9 mouse cellular contexts compared by ENCODE assay signal in genomic region chr17:5007156-5007658, GRCm38 (mm10). TPM values are rescaled to one million over a fixed set of nuclear protein-coding genes. Genes with fewer than 3 reads are reported as not detected.
A peak's percentile ranks its signal among the peaks of the same experiment; 100 is the strongest.
DNase-seq lines count a peak whose midpoint lies in the region; ATAC-seq and TF ChIP-seq lines count a peak whose summit lies in the region.
"Had no signal": no experiment of that assay in that cellular context is flagged by ENCODE, and none has a peak within 500 bp of the region (broad histone marks: within the 10 kb centered on the region; RNA-seq: fewer than 3 reads in every experiment).

No protein-coding gene starts in this region.

- peak; percentile 75 for DNase-seq in liver, adult 2 months (ENCODE audit: extremely low read depth, low read depth, low spot score)
- peak; percentile 83 for DNase-seq in kidney, adult 2 months
- DNase-seq in ovary, postnatal 36 days (ENCODE audit: low spot score), result no peak
- DNase-seq in ovary, postnatal 14 days (ENCODE audit: low spot score), result no peak

- no peak for TF ChIP-seq POLR2A in liver, adult 2 months (IDR thresholded peaks at IDR 0.05; ENCODE audit: extremely low read depth, insufficient read depth, low read length)
- TF ChIP-seq POLR2A in kidney, adult 2 months (IDR thresholded peaks at IDR 0.05; ENCODE audit: low read depth, low read length), result no peak

- H3K4me1 ChIP-seq in liver, adult 2 months (ENCODE audit: control insufficient read depth, insufficient read depth, low read length), result peaks cover 40% of the 10 kb centered on the region
- H3K4me1 ChIP-seq in liver, embryonic 12.5 days, result peaks cover 87% of the 10 kb centered on the region
- peaks cover 72% of the 10 kb centered on the region for H3K4me1 ChIP-seq in kidney, adult 2 months (ENCODE audit: control insufficient read depth, insufficient read depth, low read length)
- H3K4me1 ChIP-seq in stomach, embryonic 16.5 days (ENCODE audit: control insufficient read depth, insufficient read depth, low read length), result peaks cover 70% of the 10 kb centered on the region

- TF ChIP-seq CTCF in liver, adult 2 months (IDR thresholded peaks at IDR 0.05; ENCODE audit: low read depth, low read length), result no peak
- TF ChIP-seq CTCF in kidney, adult 2 months (conservative IDR thresholded peaks at IDR 0.05; ENCODE audit: insufficient read depth, insufficient read length, low read depth, low read length), result no peak

- H3K9me3 ChIP-seq in liver, embryonic 12.5 days (replicated peaks), result no peaks in the 10 kb centered on the region
- H3K9me3 ChIP-seq in stomach, embryonic 16.5 days (replicated peaks; ENCODE audit: control insufficient read depth, low read length), result no peaks in the 10 kb centered on the region
- H3K9me3 ChIP-seq: megakaryocyte, embryonic 14.5 days had no signal

- peaks cover 67% of the 10 kb centered on the region for H3K79me2 ChIP-seq in liver, adult 2 months (ENCODE audit: control insufficient read depth, insufficient read depth, low read length)

- ATAC-seq in liver, embryonic 12.5 days, result no peak
- ATAC-seq in granulocyte monocyte progenitor cell, adult 5-6 weeks (replicated peaks; ENCODE audit: poor library complexity, severe bottlenecking), result peak; percentile 9; the same call in 1 of the 2 replicates
- ATAC-seq in megakaryocyte progenitor cell, adult 5-6 weeks (replicated peaks; ENCODE audit: poor library complexity), result peak; percentile 73
- 0 out of 2 replicates have a peak, but pooled peaks have one; percentile 48 for ATAC-seq in stomach, embryonic 16.5 days (ENCODE audit: insufficient read depth, low FRiP score)

- no peak overlapping the region for H3K9ac ChIP-seq in liver, adult 2 months (ENCODE audit: low read depth, low read length)
- no peak overlapping the region for H3K9ac ChIP-seq in liver, embryonic 12.5 days
- H3K9ac ChIP-seq in stomach, embryonic 16.5 days (ENCODE audit: low read length), result 0 out of 2 replicates have a peak overlapping the region, but pooled peaks have one; percentile 14

- H3K4me2 ChIP-seq in liver, embryonic 12.5 days, result no peak overlapping the region
- H3K4me2 ChIP-seq in stomach, embryonic 16.5 days (ENCODE audit: low read depth, low read length), result peak overlapping the region; percentile 26

- WGBS in liver, adult 2 months, result 53% methylated on average over 15 of the region's 15 CpGs
- WGBS in liver, embryonic 12.5 days (ENCODE audit: insufficient replicate concordance), result 72% methylated on average over 15 of the region's 15 CpGs
- WGBS in kidney, adult 2 months, result 8% methylated on average over 15 of the region's 15 CpGs
- WGBS in stomach, embryonic 16.5 days, result 23% methylated on average over 15 of the region's 15 CpGs

- H3K27ac ChIP-seq in liver, adult 2 months (replicated peaks; ENCODE audit: insufficient read depth, low read depth, low read length), result no peak overlapping the region
- H3K27ac ChIP-seq in liver, embryonic 12.5 days, result no peak overlapping the region
- H3K27ac ChIP-seq in kidney, adult 2 months (ENCODE audit: insufficient read depth, low read depth, low read length), result 0 out of 2 replicates have a peak overlapping the region, but pooled peaks have one; percentile 32
- H3K27ac ChIP-seq in stomach, embryonic 16.5 days (ENCODE audit: low read length), result no peak overlapping the region

- H3K4me3 ChIP-seq in liver, adult 2 months (ENCODE audit: insufficient read depth, low read depth, low read length), result no peak overlapping the region
- no peak overlapping the region for H3K4me3 ChIP-seq in liver, embryonic 12.5 days
- no peak overlapping the region for H3K4me3 ChIP-seq in kidney, adult 2 months (ENCODE audit: insufficient read depth, low read depth, low read length)
- 0 out of 2 replicates have a peak overlapping the region, but pooled peaks have one; percentile 2 for H3K4me3 ChIP-seq in stomach, embryonic 16.5 days (replicated peaks; ENCODE audit: low read length)
- H3K4me3 ChIP-seq: megakaryocyte, embryonic 14.5 days had no signal

- no peaks in the 10 kb centered on the region for H3K27me3 ChIP-seq in liver, adult 2 months (ENCODE audit: control insufficient read depth, insufficient read depth, low read length)
- no peaks in the 10 kb centered on the region for H3K27me3 ChIP-seq in liver, embryonic 12.5 days (replicated peaks)
- no peaks in the 10 kb centered on the region for H3K27me3 ChIP-seq in kidney, adult 2 months (replicated peaks; ENCODE audit: control insufficient read depth, insufficient read depth, low read length)
- no peaks in the 10 kb centered on the region for H3K27me3 ChIP-seq in stomach, embryonic 16.5 days (ENCODE audit: control insufficient read depth, insufficient read depth, low read length)
- H3K27me3 ChIP-seq: megakaryocyte, embryonic 14.5 days had no signal

- no peaks in the 10 kb centered on the region for H3K36me3 ChIP-seq in liver, adult 2 months (ENCODE audit: control insufficient read depth, insufficient read depth, low read length)
- H3K36me3 ChIP-seq in liver, embryonic 12.5 days, result no peaks in the 10 kb centered on the region
- no peaks in the 10 kb centered on the region for H3K36me3 ChIP-seq in kidney, adult 2 months (ENCODE audit: control insufficient read depth, insufficient read depth, low read length)
- H3K36me3 ChIP-seq in stomach, embryonic 16.5 days (ENCODE audit: control insufficient read depth, insufficient read depth, low read length), result no peaks in the 10 kb centered on the region

RNA-seq across cellular contexts. Expression of gene Arid1b, which starts 13.1 kb away (rescaled TPM):
- total RNA-seq in liver, adult 2 months (2014; rRNA removed), result 9.7 and 12.5 TPM in 2 replicates
- polyA plus RNA-seq in liver, adult 2 months (2012; rRNA removed), result 11.7 and 12.1 TPM in 2 replicates
- 5.5 and 5.9 TPM in 2 replicates for polyA plus RNA-seq in liver, embryonic 12.5 days (2016; fragmentation: Nextera tagmentation; extraction: Ambion mirVana)
- 39.2 and 51.1 TPM in 2 replicates for total RNA-seq in granulocyte monocyte progenitor cell, adult 5-6 weeks (2014; fragmentation: Nextera tagmentation)
- 24.1 and 29.4 TPM in 2 replicates for total RNA-seq in granulocyte monocyte progenitor cell, adult 5-6 weeks (2017)
- polyA plus RNA-seq in kidney, adult 2 months (2012; rRNA removed), result 20.6 and 22.0 TPM in 2 replicates
- 34.1 and 42.0 TPM in 2 replicates for total RNA-seq in megakaryocyte progenitor cell, adult 5-6 weeks (2015)
- total RNA-seq in megakaryocyte progenitor cell, adult 5-6 weeks (2017), result 20.6 and 23.6 TPM in 2 replicates
- polyA plus RNA-seq in stomach, embryonic 16.5 days (2015; fragmentation: Nextera tagmentation; extraction: Ambion mirVana), result 9.9 and 10.5 TPM in 2 replicates

Comparison
In these comparisons a context has a peak if more than half of its experiments do, and no peak if none do; other contexts are left out.
1. DNase-seq: peak in liver, adult 2 months (single experiment) and kidney, adult 2 months (single experiment); none in ovary, postnatal 36 days (single experiment) and ovary, postnatal 14 days (single experiment).